Mouse (Mus musculus) ES-Bruce4 (cell line): ENCODE results near the gene Lmbr1l. TPM values are rescaled to one million over a fixed set of nuclear protein-coding genes. Genes with fewer than 3 reads are reported as not detected.

ENCODE experiments used
- H3K27ac ChIP-seq: 2 replicates; pipeline ENCODE4 v1.5.1; 2012; ENCODE audit warnings: low read length, inconsistent platforms; ENCODE audit not compliant: insufficient read depth
- H3K27me3 ChIP-seq: 2 replicates; pipeline ENCODE4 v1.6.1; 2012; ENCODE audit warnings: mild to moderate bottlenecking, low read length, inconsistent platforms; ENCODE audit not compliant: control insufficient read depth, poor library complexity, insufficient read depth, severe bottlenecking
- H3K36me3 ChIP-seq: 2 replicates; pipeline ENCODE4 v1.6.1; 2012; ENCODE audit warnings: inconsistent platforms, mild to moderate bottlenecking, low read length, moderate library complexity; ENCODE audit not compliant: control insufficient read depth, poor library complexity, insufficient read depth, severe bottlenecking
- H3K4me1 ChIP-seq: one replicate; pipeline ENCODE4 v1.8.1; 2011; ENCODE audit warnings: low read length; ENCODE audit not compliant: control insufficient read depth, insufficient read depth
- H3K4me3 ChIP-seq: 2 replicates; pipeline ENCODE4 v1.5.1; 2011; ENCODE audit warnings: low read depth, mild to moderate bottlenecking, low read length
- H3K9ac ChIP-seq: 2 replicates; pipeline ENCODE4 v1.6.1; 2012; ENCODE audit warnings: low read depth, mild to moderate bottlenecking, inconsistent platforms; ENCODE audit not compliant: poor library complexity, severe bottlenecking
- H3K9me3 ChIP-seq: replicated peaks from 2 replicates; pipeline ENCODE4 v1.6.1; 2012; ENCODE audit warnings: mild to moderate bottlenecking, low read length, inconsistent platforms; ENCODE audit not compliant: control insufficient read depth, poor library complexity, insufficient read depth, severe bottlenecking
- CTCF ChIP-seq: IDR thresholded peaks from one replicate; pipeline ENCODE4 v1.8.1; 2011; ENCODE audit warnings: low read depth, low read length
- EP300 ChIP-seq: IDR thresholded peaks from 2 replicates; pipeline ENCODE4 v1.6.1; 2011; ENCODE audit warnings: low read depth, low read length; ENCODE audit not compliant: insufficient read depth
- POLR2A ChIP-seq: IDR thresholded peaks from one replicate; pipeline ENCODE4 v1.8.1; 2011; ENCODE audit warnings: low read length; ENCODE audit not compliant: insufficient read depth
- polyA plus RNA-seq: library from polyadenylated mRNA; stranded (reverse); fragments of >200 nt; gene quantifications from 2 replicates; pipeline ENCODE4 v1.2.4, GENCODE M21; 2011; ENCODE audit warnings: low read depth; ENCODE audit not compliant: missing spikeins, insufficient read depth, insufficient read length

Lmbr1l gene
- polyA plus RNA-seq, 1 experiment, result 33.4 TPM

- H3K4me1 ChIP-seq, result peaks cover 2% of the 10 kb centered on the region
- H3K27ac ChIP-seq, result peak overlapping the region; percentile 12; the same call in 1 of the 2 replicates
- no peaks in the 10 kb centered on the region for H3K9me3 ChIP-seq
- no peaks in the 10 kb centered on the region for H3K27me3 ChIP-seq
- peak overlapping the region; percentile 91 for H3K4me3 ChIP-seq
- TF ChIP-seq EP300 (no peak), POLR2A (no peak), CTCF (no peak)
- H3K36me3 ChIP-seq, result 0 out of 2 replicates have a peak, but pooled peaks cover 1% of the 10 kb centered on the region
- peak overlapping the region; percentile 96 for H3K9ac ChIP-seq
Observed at GRCm38 (mm10) chr15:98871916-98872888, 45.8 kb downstream of the Lmbr1l start.

GRCm38 (mm10) chr15:98871070-98871915 is 46.7 kb downstream of the Lmbr1l start, which contains the start of gene Kmt2d:
Gene Kmt2d (minus strand): TSS chr15:98871204.
- Histone ChIP-seq H3K9ac (peak within 1 kb of the TSS; percentile 96), H3K27me3 (no peaks in the 10 kb centered on the region), H3K9me3 (no peaks in the 10 kb centered on the region), H3K27ac (peak within 1 kb of the TSS; percentile 12; the same call in 1 of the 2 replicates), H3K36me3 (peaks cover 4% of the 10 kb centered on the region; the same call in 1 of the 2 replicates), H3K4me3 (peak within 1 kb of the TSS; percentile 91), H3K4me1 (peaks cover 2% of the 10 kb centered on the region)
- TF ChIP-seq POLR2A, result no peak
- no peak for TF ChIP-seq CTCF
- no peak for TF ChIP-seq EP300

GRCm38 (mm10) chr15:98870179-98871069 is 47.6 kb downstream of the Lmbr1l start:
- Histone ChIP-seq H3K27ac (no peak overlapping the region), H3K27me3 (no peaks in the 10 kb centered on the region), H3K4me1 (peaks cover 2% of the 10 kb centered on the region), H3K9ac (peak overlapping the region; percentile 96), H3K4me3 (peak overlapping the region; percentile 91), H3K36me3 (peaks cover 11% of the 10 kb centered on the region), H3K9me3 (no peaks in the 10 kb centered on the region)
- TF ChIP-seq CTCF, result no peak
- no peak for TF ChIP-seq POLR2A
- TF ChIP-seq EP300, result no peak

GRCm38 (mm10) chr15:98869342-98870178 is 48.5 kb downstream of the Lmbr1l start:
- Histone ChIP-seq H3K9me3 (no peaks in the 10 kb centered on the region), H3K4me1 (peaks cover 2% of the 10 kb centered on the region), H3K27me3 (no peaks in the 10 kb centered on the region), H3K9ac (peak overlapping the region; percentile 96), H3K36me3 (peaks cover 20% of the 10 kb centered on the region), H3K27ac (no peak overlapping the region), H3K4me3 (peak overlapping the region; percentile 54)
- no peak for TF ChIP-seq CTCF
- TF ChIP-seq EP300, result no peak
- TF ChIP-seq POLR2A, result no peak
